ENCODE assay signal across 17 mouse cellular contexts in the genomic region with DNA sequence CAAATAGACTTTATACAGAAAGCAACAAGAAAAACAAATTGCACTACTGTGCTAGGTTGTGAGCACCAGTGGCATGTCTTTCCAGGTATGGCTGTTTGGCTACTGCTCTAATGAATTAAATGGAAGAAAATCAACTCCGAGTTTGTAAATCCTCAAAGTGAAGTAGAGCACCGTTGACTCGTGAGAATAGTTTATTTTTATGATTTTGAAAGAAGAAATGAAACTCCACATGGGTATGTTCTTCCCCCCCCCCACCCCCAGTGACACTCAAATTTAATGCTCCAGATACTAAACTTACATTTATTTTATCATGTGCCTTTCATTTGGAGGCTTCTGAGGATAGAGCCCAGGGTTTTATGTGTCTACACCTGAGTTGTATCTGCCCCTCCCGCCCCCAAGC.
"Had no signal": no experiment of that assay in that cellular context is flagged by ENCODE, and none has a peak within 500 bp of the region (broad histone marks: within the 10 kb centered on the region; RNA-seq: fewer than 3 reads in every experiment).

No protein-coding gene starts in this region.

- H3K9ac ChIP-seq: neural tube, embryonic 12.5 days; neural tube, embryonic 13.5 days; neural tube, embryonic 15.5 days; stomach, embryonic 15.5 days had no signal

- H3K4me3 ChIP-seq: neural tube, embryonic 12.5 days; neural tube, embryonic 13.5 days; neural tube, embryonic 15.5 days; stomach, embryonic 15.5 days had no signal

- H3K36me3 ChIP-seq: neural tube, embryonic 12.5 days; neural tube, embryonic 13.5 days; neural tube, embryonic 15.5 days; stomach, embryonic 15.5 days had no signal

- H3K9me3 ChIP-seq: neural tube, embryonic 12.5 days; neural tube, embryonic 13.5 days; neural tube, embryonic 15.5 days; stomach, embryonic 15.5 days had no signal

- H3K4me1 ChIP-seq: neural tube, embryonic 12.5 days; neural tube, embryonic 13.5 days; neural tube, embryonic 15.5 days; stomach, embryonic 15.5 days had no signal

- H3K4me2 ChIP-seq: neural tube, embryonic 12.5 days; neural tube, embryonic 13.5 days; neural tube, embryonic 15.5 days; stomach, embryonic 15.5 days had no signal

- DNase-seq: retina, postnatal 1 day; right cerebral cortex, adult 18-20 months; right cerebral cortex, postnatal 14 days; right cerebral cortex, postnatal 25 days; right cerebral cortex, postnatal 4 days; spleen, adult 18-20 months; thymus, adult 18-20 months; thymus, adult 2 months; thymus, postnatal 14 days; thymus, postnatal 25 days; thymus, postnatal 36 days; thymus, postnatal 4 days had no signal

- H3K27me3 ChIP-seq: neural tube, embryonic 12.5 days; neural tube, embryonic 13.5 days; neural tube, embryonic 15.5 days; stomach, embryonic 15.5 days had no signal

- H3K27ac ChIP-seq: neural tube, embryonic 12.5 days; neural tube, embryonic 13.5 days; neural tube, embryonic 15.5 days; stomach, embryonic 15.5 days; stomach, postnatal 0 days had no signal
